Mouse (Mus musculus): ENCODE measurements around the gene March2. TPM values are rescaled to one million over a fixed set of nuclear protein-coding genes. Genes with fewer than 3 reads are reported as not detected.
A peak's percentile ranks its signal among the peaks of the same experiment; 100 is the strongest.

Gene March2
- total RNA-seq, 2 experiments from 2014 or later = 84.7 to 89.0 TPM

GRCm38 (mm10) chr17:33718944-33719725 is 665 bp upstream of the March2 start:
- DNase-seq (ENCODE audit: low spot score in 2 of 2) = no peak

GRCm38 (mm10) chr17:33717982-33718381 is 488 bp downstream of the March2 start:
- no peak for DNase-seq (ENCODE audit: low spot score in 2 of 2)

GRCm38 (mm10) chr17:33717246-33717645 is 1.2 kb downstream of the March2 start:
- no peak for DNase-seq (ENCODE audit: low spot score in 2 of 2)

- no peak for DNase-seq (ENCODE audit: low spot score in 2 of 2)
Measured at GRCm38 (mm10) chr17:33714779-33715178, 3.7 kb downstream of the March2 start.

GRCm38 (mm10) chr17:33713271-33713670 is 5.2 kb downstream of the March2 start:
- no peak for DNase-seq (ENCODE audit: low spot score in 2 of 2)

GRCm38 (mm10) chr17:33709834-33710233 is 8.6 kb downstream of the March2 start:
- no peak for DNase-seq (ENCODE audit: low spot score in 2 of 2)

GRCm38 (mm10) chr17:33703091-33703490 is 15.4 kb downstream of the March2 start:
- DNase-seq (ENCODE audit: low spot score in 2 of 2) = no peak

GRCm38 (mm10) chr17:33702178-33702577 is 16.3 kb downstream of the March2 start:
- DNase-seq (ENCODE audit: low spot score in 2 of 2) = no peak

- DNase-seq (ENCODE audit: low spot score in 2 of 2) = no peak
Measured at GRCm38 (mm10) chr17:33695471-33695870, 23.0 kb downstream of the March2 start.

GRCm38 (mm10) chr17:33686760-33687159 is 31.7 kb downstream of the March2 start, which contains the start of gene Hnrnpm:
Gene Hnrnpm (minus strand): TSS chr17:33686860.
- no peak for DNase-seq (ENCODE audit: low spot score in 2 of 2)

- DNase-seq (ENCODE audit: low spot score in 2 of 2) = peak; percentile 97 to 98
Measured at GRCm38 (mm10) chr17:33685249-33685653, 33.2 kb downstream of the March2 start.

- peak; percentile 85 for DNase-seq (ENCODE audit: low spot score in 2 of 2)
Measured at GRCm38 (mm10) chr17:33684671-33685231, 33.7 kb downstream of the March2 start.

- no peak for DNase-seq (ENCODE audit: low spot score in 2 of 2)
Measured at GRCm38 (mm10) chr17:33681767-33682166, 36.7 kb downstream of the March2 start.

GRCm38 (mm10) chr17:33678771-33679170 is 39.7 kb downstream of the March2 start:
- DNase-seq (ENCODE audit: low spot score in 2 of 2) = no peak

GRCm38 (mm10) chr17:33676086-33676485 is 42.4 kb downstream of the March2 start:
- DNase-seq (ENCODE audit: low spot score in 2 of 2) = no peak

GRCm38 (mm10) chr17:33675452-33675851 is 43.0 kb downstream of the March2 start:
- DNase-seq (ENCODE audit: low spot score in 2 of 2) = no peak

GRCm38 (mm10) chr17:33673837-33674236 is 44.6 kb downstream of the March2 start:
- DNase-seq (ENCODE audit: low spot score in 2 of 2) = no peak

- DNase-seq (ENCODE audit: low spot score in 2 of 2) = no peak
Measured at GRCm38 (mm10) chr17:33669681-33670080, 48.8 kb downstream of the March2 start.

- DNase-seq (ENCODE audit: low spot score in 2 of 2) = no peak
Measured at GRCm38 (mm10) chr17:33666813-33667212, 51.7 kb downstream of the March2 start.

GRCm38 (mm10) chr17:33649781-33650475 is 68.5 kb downstream of the March2 start:
- no peak for DNase-seq (ENCODE audit: low spot score in 2 of 2)

GRCm38 (mm10) chr17:33645073-33645472 is 73.4 kb downstream of the March2 start:
- DNase-seq (ENCODE audit: low spot score in 2 of 2) = no peak

- no peak for DNase-seq (ENCODE audit: low spot score in 2 of 2)
Measured at GRCm38 (mm10) chr17:33644068-33644467, 74.4 kb downstream of the March2 start.

Data from layer of hippocampus, postnatal 14 days (tissue).